Mouse (Mus musculus) ES-Bruce4 (cell line): ENCODE results near the gene Dpp4.

Source experiments
- CTCF ChIP-seq: IDR thresholded peaks from one replicate; pipeline ENCODE4 v1.8.1; 2011; ENCODE audit warnings: low read depth, low read length
- EP300 ChIP-seq: IDR thresholded peaks from 2 replicates; pipeline ENCODE4 v1.6.1; 2011; ENCODE audit warnings: low read depth, low read length; ENCODE audit not compliant: insufficient read depth
- POLR2A ChIP-seq: IDR thresholded peaks from one replicate; pipeline ENCODE4 v1.8.1; 2011; ENCODE audit warnings: low read length; ENCODE audit not compliant: insufficient read depth

DNA sequence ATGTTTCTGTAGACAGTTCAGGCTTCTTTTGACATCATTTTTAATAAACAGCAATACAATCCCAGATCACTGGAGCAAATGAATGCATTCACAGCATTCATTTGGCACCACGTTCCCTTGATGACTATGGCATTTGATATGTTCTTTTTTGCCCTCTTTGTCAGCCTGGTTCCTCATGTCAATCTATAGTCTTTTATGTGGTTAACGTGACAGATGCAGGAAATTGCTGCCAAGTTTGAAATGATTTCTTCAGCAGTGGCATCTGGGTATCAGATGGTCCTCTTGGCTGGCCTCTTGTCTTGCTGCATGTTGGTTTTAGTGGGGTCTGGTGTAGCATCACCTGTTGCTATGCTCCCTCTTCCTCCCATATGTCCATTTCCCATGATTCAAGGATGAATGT lies 118.2 kb downstream of the Dpp4 start:
- no peak for TF ChIP-seq CTCF
- no peak for TF ChIP-seq POLR2A
- TF ChIP-seq EP300 = no peak
